Mouse (Mus musculus) heart, embryonic 16.5 days (tissue): ENCODE results near the gene Rfpl4. TPM values are rescaled to one million over a fixed set of nuclear protein-coding genes. Genes with fewer than 3 reads are reported as not detected.

Source experiments
- ATAC-seq: fragments of 200-750 bp; cut with Nextera tagmentation; replicated peaks from 2 replicates; pipeline ENCODE4 v1.8.0; 2017; ENCODE audit warnings: moderate number of reproducible peaks; ENCODE audit not compliant: insufficient read depth, low FRiP score; ENCODE audit errors: extremely low read depth
- H3K27ac ChIP-seq: fragments of 300-500 bp; sonication (generic); 2 replicates; pipeline ENCODE4 v1.5.1; 2014; ENCODE audit warnings: mild to moderate bottlenecking, low read length, control low read depth, moderate library complexity
- H3K27me3 ChIP-seq: fragments of 300-500 bp; sonication (generic); 2 replicates; pipeline ENCODE4 v1.6.1; 2014; ENCODE audit warnings: low read length, mixed read lengths; ENCODE audit not compliant: control insufficient read depth, insufficient read depth
- H3K36me3 ChIP-seq: fragments of 300-500 bp; sonication (generic); 2 replicates; pipeline ENCODE4 v1.6.1; 2014; ENCODE audit not compliant: control insufficient read depth, insufficient read depth
- H3K4me1 ChIP-seq: fragments of 300-500 bp; sonication (generic); 2 replicates; pipeline ENCODE4 v1.6.1; 2014; ENCODE audit warnings: low read length, mixed read lengths; ENCODE audit not compliant: control insufficient read depth, insufficient read depth
- H3K4me2 ChIP-seq: fragments of 300-500 bp; sonication (generic); 2 replicates; pipeline ENCODE4 v1.6.1; 2014; ENCODE audit warnings: low read depth, mild to moderate bottlenecking, control low read depth, low read length
- H3K4me3 ChIP-seq: fragments of 300-500 bp; sonication (generic); 2 replicates; pipeline ENCODE4 v1.5.1; 2014; ENCODE audit warnings: mild to moderate bottlenecking, control low read depth, low read length
- H3K9ac ChIP-seq: fragments of 300-500 bp; sonication (generic); 2 replicates; pipeline ENCODE4 v1.6.1; 2014; ENCODE audit warnings: low read length, control low read depth
- H3K9me3 ChIP-seq: fragments of 300-500 bp; sonication (generic); replicated peaks from 2 replicates; pipeline ENCODE4 v1.6.1; 2016; ENCODE audit warnings: low read length; ENCODE audit not compliant: control insufficient read depth
- WGBS: fragments of 180-500 bp; shearing (Covaris S2); extraction: QIAGEN DNeasy Blood & Tissue Kit; methylation state at CpG from one replicate; pipeline ENCODE4 v1.1.7; 2014; 5-methylcytosine and 5-hydroxymethylcytosine counted together
- microRNA-seq: library from miRNA; unstranded; fragments of <30 nt; microRNA quantifications from one replicate; pipeline ENCODE4, GENCODE M21; 2017
- polyA plus RNA-seq: library from polyadenylated mRNA; unstranded; fragments of >200 nt; fragmentation: Nextera tagmentation; extraction: Ambion mirVana; gene quantifications from 2 replicates; pipeline ENCODE4 v1.2.1, GENCODE M21; 2015

The Rfpl4 gene
- polyA plus RNA-seq, 1 experiment from 2014 or later, result not detected

DNA sequence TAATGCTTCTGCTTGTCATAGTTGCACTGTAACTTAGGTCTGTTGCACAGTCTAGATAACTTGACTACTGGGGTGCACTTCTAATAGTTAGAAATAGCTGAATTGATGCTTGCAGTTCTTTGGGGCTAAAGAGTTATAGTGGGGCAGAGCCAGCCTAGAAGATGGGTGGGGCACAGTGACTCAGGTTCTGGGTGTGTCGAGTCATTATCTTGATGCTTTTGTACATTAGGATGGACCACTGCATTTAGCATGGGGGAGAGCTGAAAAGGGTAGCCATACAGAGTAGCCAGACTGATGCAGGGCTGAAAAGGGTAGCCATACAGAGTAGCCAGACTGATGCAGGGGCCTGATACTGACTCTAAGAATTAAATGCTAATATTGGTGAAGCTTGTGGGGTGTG is 43.2 kb downstream of the Rfpl4 start:
- no peaks in the 10 kb centered on the region for H3K9me3 ChIP-seq
- 62% methylated on average over 1 of the region's 1 CpGs for WGBS
- no peak overlapping the region for H3K9ac ChIP-seq
- H3K36me3 ChIP-seq, result peaks cover 82% of the 10 kb centered on the region
- no peaks in the 10 kb centered on the region for H3K27me3 ChIP-seq
- H3K4me1 ChIP-seq, result no peaks in the 10 kb centered on the region
- no peak for ATAC-seq
- no peak overlapping the region for H3K4me3 ChIP-seq
- no peak overlapping the region for H3K4me2 ChIP-seq
- H3K27ac ChIP-seq, result no peak overlapping the region

DNA sequence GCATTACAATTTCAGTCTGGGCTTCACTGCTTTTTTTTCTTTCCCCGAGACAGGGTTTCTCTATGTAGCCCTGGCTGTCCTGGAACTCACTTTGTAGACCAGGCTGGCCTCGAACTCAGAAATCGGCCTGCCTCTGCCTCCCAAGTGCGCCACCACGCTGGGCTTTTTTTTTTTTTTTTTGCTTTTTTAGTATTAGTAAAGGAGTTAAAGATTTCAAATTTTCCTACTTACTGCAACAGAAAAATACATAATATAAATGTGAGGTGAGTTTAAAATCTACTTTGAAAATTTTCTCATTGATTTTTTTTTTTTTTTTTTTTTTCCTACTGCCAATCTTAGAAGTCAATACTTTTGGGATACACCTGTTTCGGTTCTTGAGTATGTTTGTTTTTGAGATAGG is 51.9 kb downstream of the Rfpl4 start:
- Histone ChIP-seq H3K9me3 (no peaks in the 10 kb centered on the region), H3K27me3 (no peaks in the 10 kb centered on the region), H3K4me3 (no peak overlapping the region), H3K9ac (no peak overlapping the region), H3K4me1 (peaks cover 31% of the 10 kb centered on the region), H3K36me3 (peaks cover 29% of the 10 kb centered on the region), H3K27ac (no peak overlapping the region), H3K4me2 (no peak overlapping the region)
- WGBS, result 89% methylated on average over 6 of the region's 6 CpGs
- no peak for ATAC-seq

DNA sequence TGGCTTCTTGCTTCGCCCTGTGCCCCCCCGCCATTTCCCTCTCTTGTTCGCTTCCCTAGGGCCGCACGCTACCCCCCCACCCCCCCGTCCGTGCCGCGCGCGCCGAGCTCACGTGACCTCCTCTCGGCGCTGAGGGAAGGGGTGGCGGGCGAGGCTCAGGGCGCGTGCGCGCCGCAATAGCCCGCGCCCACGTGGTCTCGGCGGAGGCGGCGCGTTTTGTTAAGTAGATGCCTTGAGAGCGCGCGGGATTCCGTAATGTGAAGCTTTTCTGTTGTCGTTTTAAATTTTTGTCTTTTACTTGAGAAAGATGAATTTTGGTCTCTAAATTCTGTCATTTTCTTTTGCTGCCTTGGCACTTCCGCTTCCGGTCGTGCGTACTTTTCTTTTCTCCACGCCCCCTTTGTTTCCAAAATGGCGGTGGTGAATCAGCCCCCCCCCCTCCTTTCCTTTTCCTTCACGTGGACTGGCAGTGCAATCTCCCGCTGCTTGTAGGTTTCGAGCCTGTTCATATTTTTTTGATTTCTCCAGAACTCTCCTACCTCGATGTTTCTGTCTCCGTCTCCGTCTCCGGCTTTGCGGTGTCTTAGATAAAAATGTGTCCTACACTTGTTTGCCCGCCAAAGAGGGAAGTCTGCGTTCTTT is 54.3 kb downstream of the Rfpl4 start:
- peak overlapping the region; percentile 100 for H3K27ac ChIP-seq
- peak overlapping the region; percentile 88 for H3K4me3 ChIP-seq
- H3K36me3 ChIP-seq, result peaks cover 13% of the 10 kb centered on the region
- peaks cover 33% of the 10 kb centered on the region for H3K4me1 ChIP-seq
- peaks cover 8% of the 10 kb centered on the region for H3K27me3 ChIP-seq
- H3K4me2 ChIP-seq, result peak overlapping the region; percentile 96
- H3K9ac ChIP-seq, result peak overlapping the region; percentile 82
- under 1% methylated on average over 42 of the region's 51 CpGs for WGBS
- H3K9me3 ChIP-seq, result no peaks in the 10 kb centered on the region
- peak; percentile 38 for ATAC-seq

DNA sequence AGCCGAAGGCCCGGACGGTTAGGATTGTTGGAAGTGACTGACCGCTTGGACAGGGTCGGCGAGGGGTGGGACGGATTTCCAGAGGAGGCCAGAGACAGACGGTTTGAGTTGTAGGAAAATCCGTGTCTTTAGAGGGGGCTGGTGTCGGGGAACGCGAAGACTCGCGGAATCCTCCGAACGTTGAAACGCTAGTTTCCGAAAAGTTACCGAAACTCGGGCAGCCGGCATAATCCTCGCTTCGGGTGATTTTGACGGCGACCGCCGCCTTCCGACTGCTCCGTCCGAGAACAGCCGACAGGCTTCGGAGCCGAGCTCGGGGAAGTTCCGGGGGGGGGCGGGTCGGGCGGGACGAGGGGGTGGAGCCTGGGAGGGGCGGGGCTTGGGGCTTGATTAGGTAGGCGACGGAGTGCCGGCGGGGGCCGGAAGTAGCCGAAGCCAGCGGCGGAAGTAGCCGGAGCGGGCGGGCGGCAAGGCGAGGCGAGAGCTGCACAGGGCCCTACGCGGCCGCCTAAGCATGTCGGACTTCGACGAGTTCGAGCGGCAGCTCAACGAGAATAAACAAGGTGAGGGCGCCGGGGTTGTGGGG is 54.9 kb downstream of the Rfpl4 start, which contains the start of gene U2af2:
U2af2 (plus strand) TSS at position 370 of the 586 bp plus-strand sequence.
- peaks cover 34% of the 10 kb centered on the region for H3K4me1 ChIP-seq
- H3K27ac ChIP-seq, result peak within 1 kb of the TSS; percentile 100
- peak within 1 kb of the TSS; percentile 96 for H3K4me2 ChIP-seq
- peaks cover 9% of the 10 kb centered on the region for H3K36me3 ChIP-seq
- H3K9ac ChIP-seq, result peak within 1 kb of the TSS; percentile 97
- peaks cover 14% of the 10 kb centered on the region for H3K27me3 ChIP-seq
- ATAC-seq, result peak; percentile 68
- H3K9me3 ChIP-seq, result no peaks in the 10 kb centered on the region
- WGBS, result under 1% methylated on average over 63 of the region's 65 CpGs
- H3K4me3 ChIP-seq, result peak within 1 kb of the TSS; percentile 88

DNA sequence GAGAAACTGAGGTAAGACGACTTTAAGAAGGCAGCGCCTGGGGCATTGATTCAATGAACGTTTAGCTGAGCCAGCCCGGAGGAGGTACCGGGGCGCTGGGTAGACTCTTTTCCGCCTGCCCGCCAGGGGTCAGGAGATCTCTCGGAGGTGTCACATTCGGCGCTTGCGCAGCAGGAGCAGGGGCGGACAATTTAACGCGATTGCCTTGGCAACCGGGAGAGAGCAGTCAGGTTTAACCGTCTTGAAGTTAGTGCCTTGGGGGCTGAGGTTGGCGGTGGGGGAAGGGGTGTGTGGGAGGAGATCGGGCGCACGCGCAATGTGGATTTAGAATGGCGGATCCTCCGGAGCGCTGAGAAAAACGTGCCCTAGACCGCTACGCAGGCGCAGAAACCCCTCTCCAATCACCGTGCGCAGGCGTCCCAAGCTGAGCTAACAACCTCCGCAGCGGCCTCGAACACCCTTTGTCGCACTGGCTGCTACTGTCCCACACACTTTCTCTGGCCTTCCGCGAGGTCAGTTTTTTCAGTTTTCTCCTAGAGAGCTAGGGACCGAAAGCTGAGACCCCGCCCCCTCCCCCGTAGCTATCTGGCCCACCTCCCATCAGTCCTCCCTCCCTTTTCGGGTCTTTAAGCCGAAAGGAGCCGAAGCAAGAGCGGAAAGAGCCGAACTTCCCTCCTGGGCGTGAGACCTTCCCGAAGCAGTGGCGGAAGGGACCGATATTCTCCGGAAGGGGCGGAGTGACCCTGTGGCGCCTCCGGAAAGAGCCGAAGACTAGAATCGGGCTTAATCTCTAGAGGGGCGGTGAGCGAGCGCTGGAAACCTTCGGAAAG is 55.6 kb downstream of the Rfpl4 start:
- peak; percentile 89 for ATAC-seq
- Histone ChIP-seq H3K4me3 (peak overlapping the region; percentile 88), H3K9ac (peak overlapping the region; percentile 97)

DNA sequence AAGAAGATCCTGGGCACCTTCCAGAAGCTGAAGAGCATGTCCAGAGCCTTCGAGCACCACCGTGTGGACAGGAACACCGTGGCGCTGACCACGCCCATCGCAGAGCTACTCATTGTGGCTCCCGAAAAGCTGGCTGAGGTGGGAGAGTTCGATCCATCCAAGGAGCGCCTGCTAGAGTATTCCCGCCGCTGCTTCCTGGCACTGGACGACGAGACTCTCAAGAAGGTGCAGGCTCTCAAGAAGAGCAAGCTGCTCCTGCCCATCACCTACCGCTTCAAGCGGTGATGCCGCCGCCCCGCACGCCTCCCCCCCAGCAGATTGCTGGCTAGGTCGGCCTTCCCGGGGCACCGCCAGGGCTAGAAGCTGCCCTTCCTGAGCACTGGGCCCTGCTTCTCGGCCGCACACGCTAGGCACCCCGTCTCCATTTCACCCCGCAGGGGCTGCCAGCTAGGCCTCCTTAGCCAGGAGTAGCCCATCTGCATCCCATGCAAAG is 56.5 kb downstream of the Rfpl4 start:
- peaks cover 27% of the 10 kb centered on the region for H3K4me1 ChIP-seq
- 5% methylated on average over 27 of the region's 27 CpGs for WGBS
- no peaks in the 10 kb centered on the region for H3K9me3 ChIP-seq

More for the DNA sequence above, 55.6 kb downstream of the Rfpl4 start:
- Histone ChIP-seq H3K27ac (peak overlapping the region; percentile 100), H3K9me3 (no peaks in the 10 kb centered on the region), H3K36me3 (peaks cover 2% of the 10 kb centered on the region; the same call in 1 of the 2 replicates), H3K4me2 (peak overlapping the region; percentile 91), H3K4me1 (peaks cover 35% of the 10 kb centered on the region), H3K27me3 (peaks cover 18% of the 10 kb centered on the region)
- WGBS, result under 1% methylated on average over 59 of the region's 60 CpGs

More for the DNA sequence above, 56.5 kb downstream of the Rfpl4 start:
- peak overlapping the region; percentile 88 for H3K4me3 ChIP-seq
- peak overlapping the region; percentile 91 for H3K4me2 ChIP-seq
- no peak for ATAC-seq
- H3K9ac ChIP-seq, result peak overlapping the region; percentile 97
- H3K27me3 ChIP-seq, result peaks cover 27% of the 10 kb centered on the region
- H3K27ac ChIP-seq, result peak overlapping the region; percentile 100
- H3K36me3 ChIP-seq, result no peaks in the 10 kb centered on the region

Small RNAs within 50 kb of the gene (microRNA-seq; reads per million reads assigned to microRNA genes)
- gene Gm26217, result not detected

Other genes starting within 250 kb of the Rfpl4 start
- 5.6 and 6.3 TPM in 2 replicates for gene Isoc2b, start 246.7 kb downstream of the Rfpl4 start, polyA plus RNA-seq
- gene Isoc2a, start 239.8 kb downstream of the Rfpl4 start, polyA plus RNA-seq, result 2.0 and 2.1 TPM in 2 replicates
- 0.11 TPM in 1 of 2 replicates, not detected in the other for gene Gm36210, start 210.4 kb downstream of the Rfpl4 start, polyA plus RNA-seq
- gene Zfp628, start 201.7 kb downstream of the Rfpl4 start, polyA plus RNA-seq, result 2.2 and 2.5 TPM in 2 replicates
- 3.9 and 4.6 TPM in 2 replicates for gene Nat14, start 194.9 kb downstream of the Rfpl4 start, polyA plus RNA-seq
- gene Ssc5d, start 191.2 kb downstream of the Rfpl4 start, polyA plus RNA-seq, result 2.6 and 2.7 TPM in 2 replicates
- 5.9 and 10.4 TPM in 2 replicates for gene Sbk2, start 152.5 kb downstream of the Rfpl4 start, polyA plus RNA-seq
- 0.72 and 0.84 TPM in 2 replicates for gene Sbk3, start 145.8 kb downstream of the Rfpl4 start, polyA plus RNA-seq
- 25.8 and 31.3 TPM in 2 replicates for gene Zfp579, start 120.8 kb downstream of the Rfpl4 start, polyA plus RNA-seq
- gene Zfp524, start 102.5 kb downstream of the Rfpl4 start, polyA plus RNA-seq, result 14.1 and 15.1 TPM in 2 replicates
- gene Fiz1, start 102.3 kb downstream of the Rfpl4 start, polyA plus RNA-seq, result 25.6 and 26.2 TPM in 2 replicates
- 0.95 TPM in 1 of 2 replicates, not detected in the other for gene Gm44973, start 101.5 kb downstream of the Rfpl4 start, polyA plus RNA-seq
- 3.9 and 4.0 TPM in 2 replicates for gene Zfp865, start 96.6 kb downstream of the Rfpl4 start, polyA plus RNA-seq
- 1.5 and 2.3 TPM in 2 replicates for gene Ccdc106, start 96.4 kb downstream of the Rfpl4 start, polyA plus RNA-seq
- gene 4632433K11Rik, start 82.8 kb downstream of the Rfpl4 start, polyA plus RNA-seq, result not detected in 2 replicates
- 6.3 and 6.8 TPM in 2 replicates for gene Zfp784, start 78.5 kb downstream of the Rfpl4 start, polyA plus RNA-seq
- gene Zfp580, start 65.4 kb downstream of the Rfpl4 start, polyA plus RNA-seq, result 14.9 and 15.2 TPM in 2 replicates
- gene U2af2, start 54.8 kb downstream of the Rfpl4 start, polyA plus RNA-seq, result 72.8 and 75.3 TPM in 2 replicates
- 55.8 and 56.9 TPM in 2 replicates for gene Epn1, start 36.7 kb downstream of the Rfpl4 start, polyA plus RNA-seq
- gene Rasl2-9, start 9.0 kb upstream of the Rfpl4 start, polyA plus RNA-seq, result 1.8 and 2.7 TPM in 2 replicates
- gene Vmn1r55, start 32.7 kb upstream of the Rfpl4 start, polyA plus RNA-seq, result 0.01 TPM in 1 of 2 replicates, not detected in the other
- not detected in 2 replicates for gene Vmn1r56, start 79.8 kb upstream of the Rfpl4 start, polyA plus RNA-seq
- gene Vmn1r57, start 101.5 kb upstream of the Rfpl4 start, polyA plus RNA-seq, result not detected in 2 replicates
- not detected in 2 replicates for gene Gm5065, start 233.6 kb upstream of the Rfpl4 start, polyA plus RNA-seq
- not detected in 2 replicates for gene Nlrp2, start 234.1 kb upstream of the Rfpl4 start, polyA plus RNA-seq